Mouse (Mus musculus): Measurements from ENCODE around the gene Sell.

- TF ChIP-seq CTCF (IDR thresholded peaks at IDR 0.05; ENCODE audit: extremely low read depth, insufficient read depth, low read length) (no peak), POLR2A (IDR thresholded peaks at IDR 0.05; ENCODE audit: extremely low read depth, insufficient read depth, low read length) (no peak)
Measured at GRCm38 (mm10) chr1:164120777-164121158, 59.0 kb downstream of the Sell start.

Measured in cortical plate, adult 2 months (tissue).